Mouse (Mus musculus) urinary bladder, postnatal 4 days (tissue): ENCODE data around the gene Scube2.

ENCODE experiments used
- DNase-seq, 2 experiments: peaks; one replicate each; pipeline ENCODE4 v3.0.0; 2021 to 2022; ENCODE audit warnings: low spot score in 2 of 2

Scube2 gene

GRCm38 (mm10) chr7:109865370-109866229, at the start of gene Scube2:
TSS of gene Scube2 (minus strand) at chr7:109865679.
- DNase-seq, result peak in 1 of 2 experiments; percentile 33

DNA sequence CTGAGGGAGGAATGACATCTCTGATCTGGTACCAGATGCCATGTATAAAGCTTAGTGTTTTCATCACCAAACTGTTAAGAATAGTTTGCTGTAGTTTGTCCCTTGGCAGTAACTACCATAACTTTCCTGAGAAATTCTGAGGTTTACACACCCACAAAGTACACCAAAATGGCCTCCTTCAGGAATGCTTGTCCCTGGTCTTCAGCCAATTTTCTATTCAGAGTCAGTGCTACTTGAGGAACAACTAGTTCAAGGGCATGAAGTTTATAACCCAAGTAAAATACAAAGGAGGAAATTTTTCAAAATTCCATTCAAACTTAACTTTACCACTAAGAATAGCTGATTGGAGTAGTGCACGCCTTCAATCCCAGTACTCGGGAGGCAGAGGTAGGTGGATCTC, 40.7 kb upstream of the Scube2 start:
- no peak for DNase-seq

- no peak for DNase-seq
These were observed 35.4 kb upstream of the Scube2 start for GRCm38 (mm10) chr7:109900921-109901320.

DNA sequence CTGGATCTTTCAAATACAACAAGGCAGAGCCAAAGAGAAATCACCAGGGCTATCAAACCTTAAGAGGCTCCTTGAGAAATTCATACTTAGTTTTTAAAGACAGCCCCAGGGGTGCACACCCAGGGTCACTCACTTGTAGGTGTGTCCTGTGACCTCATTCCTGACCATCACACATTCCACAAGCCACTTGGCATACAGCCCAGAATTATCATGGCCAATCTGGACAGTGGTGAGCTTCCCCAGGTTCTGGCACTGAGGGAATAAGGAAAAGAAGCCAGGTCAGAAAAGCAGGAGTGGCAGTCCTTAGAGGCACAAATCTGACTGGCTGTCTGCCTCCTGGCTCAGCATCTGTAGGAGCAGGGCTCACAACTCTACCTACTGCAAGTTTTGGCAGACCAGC, 33.4 kb upstream of the Scube2 start:
- no peak for DNase-seq

GRCm38 (mm10) chr7:109892530-109892929, 27.1 kb upstream of the Scube2 start:
- peak; percentile 55 to 82 for DNase-seq

DNA sequence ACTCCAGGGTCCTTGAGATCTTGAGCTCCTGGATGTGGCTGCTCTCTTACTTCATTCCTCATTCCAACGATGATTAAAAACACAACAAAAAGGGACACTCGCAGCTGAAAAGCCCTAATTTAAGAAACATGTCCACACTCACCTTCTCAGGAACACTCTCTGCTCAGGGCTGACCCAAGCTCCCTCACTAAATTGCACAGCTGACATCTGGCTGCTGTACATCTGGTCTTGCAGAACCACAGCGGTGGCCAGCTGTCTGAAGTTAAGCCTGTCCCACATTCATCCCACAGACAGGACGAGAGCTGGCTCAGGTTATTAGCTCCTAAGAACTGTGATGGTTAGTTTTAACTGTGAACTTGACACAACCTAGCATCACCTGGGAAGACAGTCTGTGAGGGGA, 26.3 kb upstream of the Scube2 start:
- DNase-seq, result no peak

GRCm38 (mm10) chr7:109890256-109890655, 24.8 kb upstream of the Scube2 start:
- DNase-seq, result no peak

- DNase-seq, result no peak
These were observed 23.8 kb upstream of the Scube2 start for GRCm38 (mm10) chr7:109889300-109889699.

DNA sequence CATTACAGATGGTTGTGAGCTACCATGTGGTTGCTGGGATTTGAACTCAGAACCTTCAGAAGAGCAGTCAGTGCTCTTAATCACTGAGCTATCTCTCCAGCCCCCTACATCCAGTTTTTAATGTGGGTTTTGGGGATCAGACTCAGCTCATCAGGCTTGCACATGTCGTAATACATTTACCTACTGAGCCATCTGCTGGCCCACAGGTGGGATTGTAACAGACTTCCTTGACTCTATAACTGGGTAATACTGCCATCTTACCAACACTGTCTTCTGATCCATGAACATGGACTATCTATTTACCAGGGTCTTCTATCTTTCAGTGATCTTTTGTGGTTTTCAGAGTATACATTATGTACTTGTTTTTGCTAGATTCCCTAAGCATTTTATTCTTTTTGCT, 20.8 kb upstream of the Scube2 start:
- DNase-seq, result no peak

- no peak for DNase-seq
These were observed 17.1 kb upstream of the Scube2 start for GRCm38 (mm10) chr7:109882574-109882973.

- DNase-seq, result no peak
These were observed 16.2 kb upstream of the Scube2 start for GRCm38 (mm10) chr7:109881561-109882099.

GRCm38 (mm10) chr7:109879158-109879557, 13.7 kb upstream of the Scube2 start:
- no peak for DNase-seq

DNA sequence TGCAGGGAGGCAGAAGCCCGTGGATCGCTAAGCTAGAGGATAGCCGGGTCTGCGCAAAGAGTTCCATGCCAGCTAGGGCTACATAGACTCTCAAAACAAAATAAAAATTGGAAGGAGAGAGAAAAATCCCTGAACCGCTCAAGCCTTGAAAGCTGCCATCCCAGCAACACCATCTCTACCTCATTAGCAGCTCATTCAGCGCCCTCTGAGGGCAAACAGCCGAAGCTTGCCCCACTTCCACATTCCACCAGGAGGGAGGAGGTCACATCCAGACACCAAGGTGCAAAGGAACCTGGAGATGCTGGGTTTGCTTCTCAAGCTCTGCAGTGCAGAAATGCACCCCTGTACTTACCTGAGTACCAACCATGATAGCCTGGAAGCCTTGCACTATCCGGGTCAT, 10.6 kb upstream of the Scube2 start:
- no peak for DNase-seq

- DNase-seq, result no peak
These were observed 10.1 kb upstream of the Scube2 start for GRCm38 (mm10) chr7:109875598-109875997.

DNA sequence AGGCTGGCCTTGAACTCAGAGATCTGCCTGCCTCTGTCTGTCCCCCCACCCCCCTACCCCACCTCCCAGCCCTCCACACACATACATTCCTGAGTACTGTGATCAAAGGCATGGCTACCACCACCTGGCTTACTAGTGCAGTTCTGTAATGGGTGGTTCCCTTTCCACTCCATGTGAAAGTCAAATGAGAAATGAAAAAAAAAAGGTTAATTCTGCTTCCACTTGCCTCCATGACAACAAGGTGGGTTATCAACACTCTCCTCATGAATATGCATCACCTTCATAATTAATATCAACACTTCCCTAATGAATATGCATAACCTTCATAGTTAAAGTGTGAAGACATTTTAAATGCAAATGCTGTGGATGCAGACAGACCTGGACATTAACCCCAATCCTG, 9.6 kb upstream of the Scube2 start:
- no peak for DNase-seq

GRCm38 (mm10) chr7:109873170-109873569, 7.7 kb upstream of the Scube2 start:
- DNase-seq, result no peak

GRCm38 (mm10) chr7:109871232-109871631, 5.8 kb upstream of the Scube2 start:
- DNase-seq, result no peak

- DNase-seq, result no peak
These were observed 3.0 kb upstream of the Scube2 start for GRCm38 (mm10) chr7:109868498-109868897.

DNA sequence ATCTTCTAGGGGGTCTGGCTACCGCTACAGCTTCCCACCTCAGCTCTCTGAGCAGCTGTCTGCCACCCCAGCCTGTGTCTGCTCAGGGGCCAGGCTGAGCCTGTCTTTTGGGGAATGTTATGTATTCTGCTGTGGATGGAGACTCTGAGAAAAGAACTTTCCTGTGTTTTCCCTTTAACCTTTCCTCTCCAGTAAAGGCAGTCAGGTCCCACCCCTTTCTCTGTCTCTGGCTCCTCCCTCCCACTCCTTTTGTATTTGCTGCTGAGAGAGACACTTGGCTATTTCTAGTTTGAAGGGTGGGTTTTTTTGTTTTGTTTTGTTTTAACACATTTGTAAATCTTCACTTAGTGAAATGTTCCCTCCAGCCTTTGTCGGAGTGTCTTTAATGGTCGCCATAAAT, 1.2 kb upstream of the Scube2 start:
- no peak for DNase-seq

GRCm38 (mm10) chr7:109863561-109863960, 1.9 kb downstream of the Scube2 start:
- DNase-seq, result no peak

DNA sequence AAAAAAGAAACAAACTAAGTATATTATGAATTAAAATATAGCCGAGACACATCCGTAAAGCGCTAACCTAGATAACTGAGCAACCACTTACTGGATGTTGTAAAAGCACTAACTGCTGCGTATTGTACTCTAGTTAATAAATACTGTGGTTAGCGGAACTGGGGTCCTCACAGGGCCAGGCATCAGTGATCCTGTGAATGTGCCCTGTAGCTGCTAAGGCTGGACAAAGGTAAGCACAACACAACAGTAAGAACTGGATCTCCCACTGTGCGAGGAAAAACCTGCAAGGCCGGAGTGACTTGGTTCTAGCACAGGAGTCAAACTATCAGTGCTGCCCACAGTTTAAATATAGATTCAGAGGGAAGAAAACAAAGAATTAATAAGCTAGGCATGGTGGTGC, 5.3 kb downstream of the Scube2 start:
- no peak for DNase-seq

- DNase-seq, result no peak
These were observed 6.1 kb downstream of the Scube2 start for GRCm38 (mm10) chr7:109859354-109859753.

DNA sequence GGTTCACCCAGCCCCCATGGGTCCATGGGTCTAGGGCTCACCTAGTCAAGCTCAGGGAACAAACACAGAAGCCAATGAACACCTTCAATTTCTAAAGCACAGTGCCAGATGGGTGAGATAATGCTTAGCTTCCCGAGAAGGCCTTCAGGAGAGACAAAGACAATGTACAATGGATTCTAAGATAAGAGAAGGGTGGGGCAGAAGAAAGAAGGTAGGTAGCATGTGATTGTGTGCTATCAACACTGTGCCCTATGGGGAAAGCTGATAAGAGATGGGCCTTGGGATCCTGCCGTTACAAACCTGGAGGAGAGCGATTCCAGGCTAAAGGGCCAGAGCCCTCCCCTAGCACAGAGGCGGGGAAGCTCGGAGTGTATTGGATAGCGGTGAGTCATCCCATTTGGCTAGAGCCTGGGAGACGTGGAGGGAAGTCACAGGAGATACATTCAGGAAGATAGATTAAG, 12.7 kb downstream of the Scube2 start:
- no peak for DNase-seq
